Comparison of ENCODE assay signal across 23 mouse cellular contexts in genomic region chr9:115430271-115430670, GRCm38 (mm10).
A peak's percentile ranks its signal among the peaks of the same experiment; 100 is the strongest.
DNase-seq lines count a peak whose midpoint lies in the region; ATAC-seq and TF ChIP-seq lines count a peak whose summit lies in the region.
"Had no signal": no experiment of that assay in that cellular context is flagged by ENCODE, and none has a peak within 500 bp of the region (broad histone marks: within the 10 kb centered on the region; RNA-seq: fewer than 3 reads in every experiment).

No protein-coding gene starts in this region.

- no peak for ATAC-seq in lung, embryonic 14.5 days (ENCODE audit: insufficient read depth)
- ATAC-seq: forebrain, embryonic 13.5 days; forebrain, postnatal 0 days; Patski had no signal

- H3K9me3 ChIP-seq in lung, embryonic 14.5 days (ENCODE audit: low read depth, low read length) = no peaks in the 10 kb centered on the region
- H3K9me3 ChIP-seq: embryonic facial prominence, embryonic 13.5 days; forebrain, embryonic 13.5 days; hindbrain, embryonic 15.5 days had no signal

- no peak overlapping the region for H3K27ac ChIP-seq in lung, embryonic 14.5 days (ENCODE audit: low read depth)
- H3K27ac ChIP-seq: embryonic facial prominence, embryonic 13.5 days; forebrain, embryonic 13.5 days; heart, adult 2 months; hindbrain, embryonic 15.5 days had no signal

- DNase-seq in frontal cortex, adult 2 months (ENCODE audit: extremely low spot score in 1 of 2, low spot score in 1 of 2) = peak; percentile 2 to 51
- no peak for DNase-seq in frontal cortex, postnatal 14 days (ENCODE audit: low spot score in 2 of 2)
- peak; percentile 37 for DNase-seq in lung, embryonic 14.5 days
- no peak for DNase-seq in lung, adult 18-20 months
- DNase-seq in right cerebral cortex, adult 2 months (ENCODE audit: low spot score in 2 of 2) = peak; percentile 14 to 29
- no peak for DNase-seq in right cerebral cortex, postnatal 4 days
- peak; percentile 41 for DNase-seq in telencephalon, adult 2 months (ENCODE audit: low read depth, low spot score)
- DNase-seq in retina, postnatal 1 day = no peak
- DNase-seq: adrenal gland, adult 8-10 months; adrenal gland, postnatal 36 days; cerebellum, adult 11 months; cerebellum, adult 8-10 months; cerebellum, postnatal 25 days; forebrain, postnatal 0 days; gastrocnemius, postnatal 14 days; heart, adult 2 months; heart, postnatal 36 days had no signal

- H3K4me3 ChIP-seq in lung, embryonic 14.5 days (ENCODE audit: low read depth, low read length) = no peak overlapping the region
- H3K4me3 ChIP-seq: embryonic facial prominence, embryonic 13.5 days; forebrain, embryonic 13.5 days; heart, adult 2 months; heart, embryonic 12.5 days; hindbrain, embryonic 15.5 days had no signal

- no peaks in the 10 kb centered on the region for H3K4me1 ChIP-seq in lung, embryonic 14.5 days (ENCODE audit: insufficient read depth)
- H3K4me1 ChIP-seq: forebrain, embryonic 13.5 days had no signal

- H3K4me2 ChIP-seq in lung, embryonic 14.5 days = no peak overlapping the region
- H3K4me2 ChIP-seq: embryonic facial prominence, embryonic 13.5 days; forebrain, embryonic 13.5 days; heart, embryonic 12.5 days; hindbrain, embryonic 15.5 days had no signal

- H3K27me3 ChIP-seq in lung, embryonic 14.5 days (ENCODE audit: insufficient read depth, low read length) = no peaks in the 10 kb centered on the region
- H3K27me3 ChIP-seq: CH12.LX; embryonic facial prominence, embryonic 13.5 days; forebrain, embryonic 13.5 days; heart, embryonic 12.5 days; hindbrain, embryonic 15.5 days had no signal

- no peak for TF ChIP-seq CTCF in lung, embryonic 14.5 days (IDR thresholded peaks at IDR 0.05; ENCODE audit: low read depth)

- H3K9ac ChIP-seq in lung, embryonic 14.5 days = no peak overlapping the region
- H3K9ac ChIP-seq: embryonic facial prominence, embryonic 13.5 days; forebrain, embryonic 13.5 days; forebrain, postnatal 0 days; heart, embryonic 12.5 days; hindbrain, embryonic 15.5 days had no signal

- no peaks in the 10 kb centered on the region for H3K36me3 ChIP-seq in lung, embryonic 14.5 days (ENCODE audit: insufficient read depth)
- H3K36me3 ChIP-seq: embryonic facial prominence, embryonic 13.5 days; heart, embryonic 12.5 days; hindbrain, embryonic 15.5 days had no signal

- WGBS in lung, embryonic 14.5 days = 48% methylated on average over 4 of the region's 4 CpGs

Comparison
In these comparisons a context has a peak if more than half of its experiments do, and no peak if none do; other contexts are left out.
1. DNase-seq: peak in frontal cortex, adult 2 months (2 of 2), lung, embryonic 14.5 days (single experiment), right cerebral cortex, adult 2 months (2 of 2) and telencephalon, adult 2 months (single experiment); none in frontal cortex, postnatal 14 days (0 of 2), lung, adult 18-20 months (0 of 2), right cerebral cortex, postnatal 4 days (single experiment) and retina, postnatal 1 day (single experiment).